Mouse (Mus musculus) cerebellum, adult 2 months (tissue): ENCODE data around the gene Pdx1.

ENCODE experiments used
- CTCF ChIP-seq: fragments of 200-500 bp; IDR thresholded peaks from 2 replicates; pipeline ENCODE4 v1.5.1; 2011; ENCODE audit warnings: low read depth, mild to moderate bottlenecking, control low read depth, low read length, moderate library complexity, borderline replicate concordance; ENCODE audit not compliant: insufficient read depth
- POLR2A ChIP-seq: fragments of 200-500 bp; IDR thresholded peaks from 2 replicates; pipeline ENCODE4 v1.6.1; 2011; ENCODE audit warnings: low read length, control low read depth, borderline replicate concordance; ENCODE audit not compliant: insufficient read depth

DNA sequence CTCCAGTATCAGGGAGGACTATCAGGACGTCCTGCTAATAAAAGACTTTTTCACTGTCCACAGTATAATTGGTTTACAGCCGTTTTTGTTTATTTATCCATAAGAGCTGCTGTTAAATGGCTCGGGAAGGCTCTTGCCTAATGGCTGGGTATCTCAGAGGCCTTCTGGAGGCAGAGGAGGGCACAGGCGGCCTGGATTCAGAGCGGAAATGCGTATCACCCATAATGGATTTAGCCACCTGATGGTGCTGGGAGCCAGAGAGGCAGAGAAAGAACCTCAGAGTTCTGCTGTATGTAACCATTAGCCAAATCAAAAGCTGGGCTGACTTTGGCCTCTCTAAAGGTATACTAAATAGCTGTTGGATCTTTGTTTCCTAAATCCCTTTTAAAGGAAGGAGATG lies 2.3 kb upstream of the Pdx1 start:
- TF ChIP-seq CTCF (no peak), POLR2A (no peak)
